Mouse (Mus musculus): Measurements from ENCODE around the gene Nsg1.

DNA sequence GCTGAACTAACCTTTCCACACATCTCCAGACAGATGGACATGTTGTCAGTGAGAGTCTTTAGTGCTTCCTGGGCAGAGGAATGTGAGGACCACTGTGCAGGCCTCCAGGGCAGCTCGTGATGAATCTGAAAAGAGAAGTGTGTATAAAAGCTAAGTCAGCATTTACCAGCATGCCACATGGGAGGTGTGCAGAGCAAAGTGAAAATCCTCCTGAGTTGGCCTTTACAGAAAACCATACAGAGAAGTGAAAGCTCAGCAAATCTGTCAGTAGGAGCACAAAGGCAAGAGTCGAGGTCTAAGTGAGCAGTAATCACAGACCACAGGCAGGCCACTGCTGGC, 67.8 kb downstream of the Nsg1 start:
- TF ChIP-seq EP300 (IDR thresholded peaks at IDR 0.05): no peak
- no peak for TF ChIP-seq CTCF (IDR thresholded peaks at IDR 0.05)
